In genomic region chr12:52422729-52423128, GRCm38 (mm10) we compare ENCODE assay signal across 21 mouse cellular contexts.
DNase-seq lines count a peak whose midpoint lies in the region; ATAC-seq lines count a peak whose summit lies in the region.
"Had no signal": no experiment of that assay in that cellular context is flagged by ENCODE, and none has a peak within 500 bp of the region (broad histone marks: within the 10 kb centered on the region; RNA-seq: fewer than 3 reads in every experiment).

No protein-coding gene starts in this region.

- peak; percentile 27; the same call in 1 of the 2 replicates for ATAC-seq in granulocyte monocyte progenitor cell, adult 5-6 weeks (replicated peaks; ENCODE audit: poor library complexity, severe bottlenecking)
- 0 out of 2 replicates have a peak, but pooled peaks have one; percentile 21 for ATAC-seq in megakaryocyte, adult 5-6 weeks (ENCODE audit: poor library complexity, severe bottlenecking)
- ATAC-seq: activated CD4-positive, CD25-positive, alpha-beta regulatory T cell, adult 4 months; CD4-positive, CD25-positive, alpha-beta regulatory T cell, adult 4 months; forebrain, embryonic 13.5 days; forebrain, embryonic 16.5 days; Patski had no signal

- peak; percentile 61 for DNase-seq in heart, adult 11 months
- no peak for DNase-seq in heart, adult 9 months (ENCODE audit: low spot score in 2 of 2)
- DNase-seq in brain, adult 2 months (ENCODE audit: low read depth, low spot score) = peak; percentile 34
- DNase-seq in cerebellum, adult 18-20 months = no peak
- no peak for DNase-seq in ovary, adult 18-20 months (ENCODE audit: low spot score)
- DNase-seq in adrenal gland, postnatal 14 days = no peak
- DNase-seq: adrenal gland, adult 8-10 months; adrenal gland, postnatal 25 days; B cell, adult 2 months; cerebellum, adult 11-12 months; cerebellum, adult 8-10 months; cerebellum, adult 9-11 months; cerebellum, postnatal 14 days; cerebellum, postnatal 36 days had no signal

Comparison
In these comparisons a context has a peak if more than half of its experiments do, and no peak if none do; other contexts are left out.
1. DNase-seq: peak in heart, adult 11 months (single experiment) and brain, adult 2 months (single experiment); none in heart, adult 9 months (0 of 2), cerebellum, adult 18-20 months (0 of 2), ovary, adult 18-20 months (single experiment) and adrenal gland, postnatal 14 days (single experiment).